In the genomic region with DNA sequence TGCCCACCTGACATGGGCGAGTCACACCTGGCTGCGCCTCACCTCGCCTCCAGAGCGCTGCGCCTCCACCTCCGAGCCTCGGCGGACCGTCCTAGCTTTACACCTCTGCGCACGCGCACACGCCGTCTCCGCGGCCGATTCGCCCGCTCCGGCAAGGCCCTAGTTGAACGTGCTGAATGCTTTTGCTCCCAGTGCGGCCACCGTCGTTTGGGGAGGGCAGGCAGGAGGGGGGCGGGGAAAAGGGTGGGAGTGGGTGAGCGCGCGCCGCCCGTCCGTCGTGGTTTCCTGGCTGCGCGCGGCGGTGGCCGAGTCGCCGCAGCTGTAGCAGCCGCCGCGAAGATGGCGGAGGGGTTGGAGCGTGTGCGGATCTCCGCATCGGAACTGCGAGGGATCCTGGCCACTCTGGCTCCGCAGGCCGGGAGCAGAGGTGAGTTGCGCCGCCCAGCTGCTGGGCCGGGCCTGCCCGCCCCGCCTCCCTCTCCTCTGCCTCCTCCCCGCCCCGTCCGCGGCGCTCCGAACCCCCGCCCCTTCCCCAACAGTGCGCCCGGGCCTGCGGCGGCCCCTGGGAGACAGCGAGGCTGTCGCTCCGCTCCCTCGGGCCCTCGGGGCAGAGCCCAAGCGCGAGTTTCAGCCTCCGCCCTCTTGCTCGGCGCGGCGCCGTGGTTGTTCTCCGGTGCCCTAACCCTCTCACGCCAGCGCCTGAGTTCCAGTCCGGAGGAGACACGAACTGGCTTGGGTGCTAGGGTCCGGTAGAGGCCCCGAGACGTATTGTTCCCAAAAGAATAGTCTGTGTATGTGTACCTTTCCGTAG, we compare ENCODE assay signal across 7 mouse cellular contexts. TPM values are rescaled to one million over a fixed set of nuclear protein-coding genes. Genes with fewer than 3 reads are reported as not detected.
A peak's percentile ranks its signal among the peaks of the same experiment; 100 is the strongest.
DNase-seq lines count a peak whose midpoint lies in the region; ATAC-seq and TF ChIP-seq lines count a peak whose summit lies in the region.

A gene (plus strand): TSS at position 247 of the 811 bp plus-strand sequence.
A gene (minus strand): TSS at position 372 of the 811 bp plus-strand sequence.

- peaks cover 22% of the 10 kb centered on the region for H3K36me3 ChIP-seq in embryonic facial prominence, embryonic 10.5 days (replicated peaks)
- H3K36me3 ChIP-seq in intestine, postnatal 0 days (ENCODE audit: control insufficient read depth, insufficient read depth): peaks cover 16% of the 10 kb centered on the region
- H3K36me3 ChIP-seq in midbrain, embryonic 12.5 days: peaks cover 12% of the 10 kb centered on the region
- no peaks in the 10 kb centered on the region; the same call in 1 of the 2 replicates for H3K36me3 ChIP-seq in small intestine, adult 2 months (ENCODE audit: control insufficient read depth, insufficient read depth, low read length)

- peak within 1 kb of the TSS; percentile 91 for H3K9ac ChIP-seq in intestine, postnatal 0 days (ENCODE audit: low read depth, low read length)
- peak within 1 kb of the TSS; percentile 94 for H3K9ac ChIP-seq in midbrain, embryonic 12.5 days (replicated peaks)

- intact Hi-C loops in left cerebral cortex, postnatal 4 days (cut with DNase I): no loop called here

- peak; percentile 86 for TF ChIP-seq POLR2A in small intestine, adult 2 months (IDR thresholded peaks at IDR 0.05; ENCODE audit: low read depth, low read length)

- TF ChIP-seq CTCF in intestine, postnatal 0 days (IDR thresholded peaks at IDR 0.05; ENCODE audit: low read depth): peak; percentile 22; the same call in 1 of the 2 replicates
- TF ChIP-seq CTCF in small intestine, adult 2 months (IDR thresholded peaks at IDR 0.05; ENCODE audit: extremely low read depth, insufficient read length, insufficient replicate concordance, low read depth, low read length): no peak

- no peaks in the 10 kb centered on the region for H3K9me3 ChIP-seq in embryonic facial prominence, embryonic 10.5 days
- no peaks in the 10 kb centered on the region for H3K9me3 ChIP-seq in intestine, postnatal 0 days (ENCODE audit: control insufficient read depth)
- no peaks in the 10 kb centered on the region for H3K9me3 ChIP-seq in midbrain, embryonic 12.5 days

- H3K27ac ChIP-seq in embryonic facial prominence, embryonic 10.5 days (replicated peaks): peak within 1 kb of the TSS; percentile 95
- H3K27ac ChIP-seq in intestine, postnatal 0 days (ENCODE audit: low read depth, low read length): peak within 1 kb of the TSS; percentile 98
- H3K27ac ChIP-seq in midbrain, embryonic 12.5 days (replicated peaks): peak within 1 kb of the TSS; percentile 98
- peak within 1 kb of the TSS; percentile 97 for H3K27ac ChIP-seq in small intestine, adult 2 months (ENCODE audit: insufficient read depth, low read depth, low read length)

- no peaks in the 10 kb centered on the region for H3K27me3 ChIP-seq in embryonic facial prominence, embryonic 10.5 days (replicated peaks; ENCODE audit: low read depth, poor library complexity, severe bottlenecking)
- H3K27me3 ChIP-seq in intestine, postnatal 0 days (replicated peaks; ENCODE audit: control insufficient read depth, insufficient read depth, low read length): no peaks in the 10 kb centered on the region
- no peaks in the 10 kb centered on the region for H3K27me3 ChIP-seq in midbrain, embryonic 12.5 days
- H3K27me3 ChIP-seq in small intestine, adult 2 months (ENCODE audit: control insufficient read depth, insufficient read depth, low read length): no peaks in the 10 kb centered on the region

- peak; percentile 91 for ATAC-seq in intestine, postnatal 0 days
- ATAC-seq in midbrain, embryonic 12.5 days (ENCODE audit: low FRiP score, low read depth): peak; percentile 96

- peaks cover 19% of the 10 kb centered on the region for H3K4me1 ChIP-seq in embryonic facial prominence, embryonic 10.5 days
- no peaks in the 10 kb centered on the region; the same call in 1 of the 2 replicates for H3K4me1 ChIP-seq in intestine, postnatal 0 days (replicated peaks; ENCODE audit: control insufficient read depth, insufficient read depth, low read length)
- peaks cover 19% of the 10 kb centered on the region for H3K4me1 ChIP-seq in midbrain, embryonic 12.5 days
- H3K4me1 ChIP-seq in small intestine, adult 2 months (ENCODE audit: control insufficient read depth, insufficient read depth, insufficient read length, low read length): 0 out of 2 replicates have a peak, but pooled peaks cover 1% of the 10 kb centered on the region

- peak within 1 kb of the TSS; percentile 72 for H3K4me2 ChIP-seq in intestine, postnatal 0 days (replicated peaks; ENCODE audit: low read depth)
- peak within 1 kb of the TSS; percentile 77 for H3K4me2 ChIP-seq in midbrain, embryonic 12.5 days (replicated peaks)

- H3K4me3 ChIP-seq in embryonic facial prominence, embryonic 10.5 days: peak within 1 kb of the TSS; percentile 91
- H3K4me3 ChIP-seq in intestine, postnatal 0 days (ENCODE audit: low read depth, low read length): peak within 1 kb of the TSS; percentile 93
- peak within 1 kb of the TSS; percentile 92 for H3K4me3 ChIP-seq in midbrain, embryonic 12.5 days
- peak within 1 kb of the TSS; percentile 70 for H3K4me3 ChIP-seq in small intestine, adult 2 months (ENCODE audit: low read depth, low read length)

- DNase-seq in adrenal gland, postnatal 10 days: peak; percentile 96
- DNase-seq in embryonic facial prominence, embryonic 10.5 days (ENCODE audit: low spot score): peak; percentile 99
- DNase-seq in gonadal fat pad, adult 2 months (ENCODE audit: low read depth): peak; percentile 49
- peak; percentile 98 for DNase-seq in left cerebral cortex, postnatal 4 days

- under 1% methylated on average over 86 of the region's 88 CpGs for WGBS in embryonic facial prominence, embryonic 10.5 days
- WGBS in intestine, postnatal 0 days: under 1% methylated on average over 83 of the region's 88 CpGs
- under 1% methylated on average over 74 of the region's 88 CpGs for WGBS in midbrain, embryonic 12.5 days
- under 1% methylated on average over 88 of the region's 88 CpGs for WGBS in small intestine, adult 2 months

RNA-seq across cellular contexts. Expression of the first gene that starts in this region (rescaled TPM):
- 10 to 100 TPM; 20.1 to 27.5 TPM for total RNA-seq in adrenal gland, postnatal 10 days (2021)
- 19.5 and 21.0 TPM in 2 replicates for polyA plus RNA-seq in embryonic facial prominence, embryonic 10.5 days (2016; fragmentation: Nextera tagmentation; extraction: Ambion mirVana)
- 29.3 and 35.1 TPM in 2 replicates for polyA plus RNA-seq in gonadal fat pad, adult 2 months (2012; rRNA removed)
- 6.5 and 7.3 TPM in 2 replicates for polyA plus RNA-seq in intestine, postnatal 0 days (2015; fragmentation: Nextera tagmentation; extraction: Ambion mirVana)
- total RNA-seq in left cerebral cortex, postnatal 4 days (2021): 10 to 100 TPM; 30.5 to 31.2 TPM
- polyA plus RNA-seq in midbrain, embryonic 12.5 days (2016; fragmentation: Nextera tagmentation; extraction: Ambion mirVana): 22.6 and 25.8 TPM in 2 replicates
- 10.2 and 18.7 TPM in 2 replicates for polyA plus RNA-seq in small intestine, adult 2 months (2012; rRNA removed)

RNA-seq across cellular contexts. Expression of the second gene that starts in this region (rescaled TPM):
- total RNA-seq in adrenal gland, postnatal 10 days (2021): 10 to 100 TPM; 46.4 to 52.7 TPM
- polyA plus RNA-seq in embryonic facial prominence, embryonic 10.5 days (2016; fragmentation: Nextera tagmentation; extraction: Ambion mirVana): 15.4 and 17.7 TPM in 2 replicates
- 18.4 and 19.6 TPM in 2 replicates for polyA plus RNA-seq in gonadal fat pad, adult 2 months (2012; rRNA removed)
- 20.3 and 22.4 TPM in 2 replicates for polyA plus RNA-seq in intestine, postnatal 0 days (2015; fragmentation: Nextera tagmentation; extraction: Ambion mirVana)
- 10 to 100 TPM; 65.6 to 66.2 TPM for total RNA-seq in left cerebral cortex, postnatal 4 days (2021)
- 27.5 and 28.1 TPM in 2 replicates for polyA plus RNA-seq in midbrain, embryonic 12.5 days (2016; fragmentation: Nextera tagmentation; extraction: Ambion mirVana)
- 3.3 and 6.4 TPM in 2 replicates for polyA plus RNA-seq in small intestine, adult 2 months (2012; rRNA removed)

Comparison
In these comparisons a context has a peak if more than half of its experiments do, and no peak if none do; other contexts are left out.
1. Peak in every context shown above with its lines: DNase-seq, ATAC-seq, H3K4me3 ChIP-seq and H3K27ac ChIP-seq.
2. DNase-seq: peak in every context shown above with its lines; median percentile 99 in embryonic facial prominence, embryonic 10.5 days; 98 in left cerebral cortex, postnatal 4 days; 96 in adrenal gland, postnatal 10 days; 49 in gonadal fat pad, adult 2 months.